Mouse (Mus musculus) testis, postnatal 14 days (tissue): ENCODE measurements around the gene Rpap2.

Source experiments
- DNase-seq: peaks from one replicate; pipeline ENCODE4 v3.0.0; 2021; ENCODE audit warnings: low spot score

Gene Rpap2

GRCm38 (mm10) chr5:107687161-107687560 is 90.0 kb downstream of the Rpap2 start:
- no peak for DNase-seq

- DNase-seq: peak; percentile 82
Measured at GRCm38 (mm10) chr5:107687592-107688498, 90.7 kb downstream of the Rpap2 start.

GRCm38 (mm10) chr5:107688499-107688866 is 91.3 kb downstream of the Rpap2 start:
- DNase-seq: no peak

GRCm38 (mm10) chr5:107695019-107695418 is 97.8 kb downstream of the Rpap2 start:
- no peak for DNase-seq

- no peak for DNase-seq
Measured at GRCm38 (mm10) chr5:107698888-107699287, 101.7 kb downstream of the Rpap2 start.

GRCm38 (mm10) chr5:107700873-107701272 is 103.7 kb downstream of the Rpap2 start:
- DNase-seq: no peak

- no peak for DNase-seq
Measured at GRCm38 (mm10) chr5:107701658-107702057, 104.5 kb downstream of the Rpap2 start.

GRCm38 (mm10) chr5:107703207-107703763 is 106.1 kb downstream of the Rpap2 start:
- no peak for DNase-seq

GRCm38 (mm10) chr5:107705756-107706155 is 108.6 kb downstream of the Rpap2 start:
- DNase-seq: no peak

- no peak for DNase-seq
Measured at GRCm38 (mm10) chr5:107706262-107706661, 109.1 kb downstream of the Rpap2 start.

- DNase-seq: no peak
Measured at GRCm38 (mm10) chr5:107708124-107708797, 111.1 kb downstream of the Rpap2 start.
